Comparison of ENCODE assay signal across 25 mouse cellular contexts in genomic region chr11:17994151-17994550, GRCm38 (mm10). TPM values are rescaled to one million over a fixed set of nuclear protein-coding genes. Genes with fewer than 3 reads are reported as not detected.
DNase-seq lines count a peak whose midpoint lies in the region; ATAC-seq and TF ChIP-seq lines count a peak whose summit lies in the region.
"Had no signal": no experiment of that assay in that cellular context is flagged by ENCODE, and none has a peak within 500 bp of the region (broad histone marks: within the 10 kb centered on the region; RNA-seq: fewer than 3 reads in every experiment).

No protein-coding gene starts in this region.

- no peak overlapping the region for H3K27ac ChIP-seq in forebrain, embryonic 14.5 days (ENCODE audit: low read depth, low read length)
- no peak overlapping the region for H3K27ac ChIP-seq in forebrain, embryonic 12.5 days
- H3K27ac ChIP-seq in hindbrain, postnatal 0 days: no peak overlapping the region
- H3K27ac ChIP-seq in hindbrain, embryonic 12.5 days: no peak overlapping the region
- H3K27ac ChIP-seq: embryonic facial prominence, embryonic 10.5 days; embryonic facial prominence, embryonic 13.5 days; gastrocnemius, adult 2 months; hindbrain, embryonic 13.5 days had no signal

- ATAC-seq in forebrain, embryonic 14.5 days: peak; percentile 37; the same call in 1 of the 2 replicates
- ATAC-seq in forebrain, embryonic 12.5 days (ENCODE audit: low FRiP score): no peak
- ATAC-seq in hindbrain, postnatal 0 days: peak; percentile 29; the same call in 1 of the 2 replicates
- no peak for ATAC-seq in hindbrain, embryonic 12.5 days (ENCODE audit: low FRiP score)
- ATAC-seq: activated CD4-positive, CD25-positive, alpha-beta regulatory T cell, adult 4 months; hindbrain, embryonic 16.5 days; inflammation-experienced regulatory T-cells, adult 6 months; intestine, embryonic 16.5 days had no signal

- no peaks in the 10 kb centered on the region for H3K9me3 ChIP-seq in forebrain, embryonic 14.5 days (replicated peaks; ENCODE audit: control insufficient read depth, low read length)
- H3K9me3 ChIP-seq in forebrain, embryonic 12.5 days: no peaks in the 10 kb centered on the region
- no peaks in the 10 kb centered on the region for H3K9me3 ChIP-seq in hindbrain, postnatal 0 days (ENCODE audit: low read length)
- no peaks in the 10 kb centered on the region for H3K9me3 ChIP-seq in hindbrain, embryonic 12.5 days (replicated peaks)
- H3K9me3 ChIP-seq: embryonic facial prominence, embryonic 10.5 days; embryonic facial prominence, embryonic 13.5 days; hindbrain, embryonic 13.5 days had no signal

- H3K4me2 ChIP-seq in forebrain, embryonic 14.5 days (ENCODE audit: low read length): no peak overlapping the region
- H3K4me2 ChIP-seq in forebrain, embryonic 12.5 days: no peak overlapping the region
- H3K4me2 ChIP-seq in hindbrain, postnatal 0 days (ENCODE audit: low read depth, low read length): no peak overlapping the region
- no peak overlapping the region for H3K4me2 ChIP-seq in hindbrain, embryonic 12.5 days (replicated peaks)
- H3K4me2 ChIP-seq: embryonic facial prominence, embryonic 13.5 days; heart, embryonic 11.5 days; hindbrain, embryonic 13.5 days had no signal

- H3K4me1 ChIP-seq in forebrain, embryonic 14.5 days (ENCODE audit: control insufficient read depth, insufficient read depth, low read length): no peaks in the 10 kb centered on the region
- no peaks in the 10 kb centered on the region for H3K4me1 ChIP-seq in forebrain, embryonic 12.5 days
- no peaks in the 10 kb centered on the region for H3K4me1 ChIP-seq in hindbrain, postnatal 0 days (ENCODE audit: insufficient read depth, low read length)
- H3K4me1 ChIP-seq in hindbrain, embryonic 12.5 days: no peaks in the 10 kb centered on the region
- H3K4me1 ChIP-seq: embryonic facial prominence, embryonic 10.5 days; embryonic facial prominence, embryonic 13.5 days; hindbrain, embryonic 13.5 days had no signal

- WGBS in forebrain, embryonic 14.5 days: 77% methylated on average over 3 of the region's 3 CpGs
- WGBS in forebrain, embryonic 12.5 days: 89% methylated on average over 3 of the region's 3 CpGs
- 85% methylated on average over 3 of the region's 3 CpGs for WGBS in hindbrain, postnatal 0 days
- 88% methylated on average over 3 of the region's 3 CpGs for WGBS in hindbrain, embryonic 12.5 days

- no peaks in the 10 kb centered on the region for H3K36me3 ChIP-seq in forebrain, embryonic 14.5 days (ENCODE audit: control insufficient read depth, insufficient read depth, low read length)
- no peaks in the 10 kb centered on the region for H3K36me3 ChIP-seq in forebrain, embryonic 12.5 days (replicated peaks)
- no peaks in the 10 kb centered on the region for H3K36me3 ChIP-seq in hindbrain, postnatal 0 days (ENCODE audit: insufficient read depth, low read length)
- H3K36me3 ChIP-seq in hindbrain, embryonic 12.5 days: no peaks in the 10 kb centered on the region
- H3K36me3 ChIP-seq: embryonic facial prominence, embryonic 10.5 days; embryonic facial prominence, embryonic 13.5 days; hindbrain, embryonic 13.5 days had no signal

- no peak overlapping the region for H3K4me3 ChIP-seq in forebrain, embryonic 14.5 days (ENCODE audit: low read depth, low read length)
- no peak overlapping the region for H3K4me3 ChIP-seq in forebrain, embryonic 12.5 days (replicated peaks)
- no peak overlapping the region for H3K4me3 ChIP-seq in hindbrain, postnatal 0 days (ENCODE audit: low read length)
- no peak overlapping the region for H3K4me3 ChIP-seq in hindbrain, embryonic 12.5 days
- H3K4me3 ChIP-seq: embryonic facial prominence, embryonic 10.5 days; embryonic facial prominence, embryonic 13.5 days; erythroblast, embryonic 14.5 days; gastrocnemius, adult 2 months; hindbrain, embryonic 13.5 days had no signal

- no peaks in the 10 kb centered on the region for H3K27me3 ChIP-seq in forebrain, embryonic 14.5 days (replicated peaks; ENCODE audit: control insufficient read depth, insufficient read depth, low read length)
- H3K27me3 ChIP-seq in forebrain, embryonic 12.5 days: no peaks in the 10 kb centered on the region
- H3K27me3 ChIP-seq in hindbrain, postnatal 0 days (ENCODE audit: insufficient read depth, low read length): no peaks in the 10 kb centered on the region
- H3K27me3 ChIP-seq in hindbrain, embryonic 12.5 days: no peaks in the 10 kb centered on the region
- H3K27me3 ChIP-seq: embryonic facial prominence, embryonic 13.5 days; hindbrain, embryonic 13.5 days had no signal

- peak; percentile 58 to 66 for DNase-seq in cerebellum, postnatal 10 days
- DNase-seq in cerebellum, adult 11 months: no peak
- DNase-seq in forebrain, embryonic 14.5 days (ENCODE audit: low spot score): peak; percentile 18
- DNase-seq in hindbrain, postnatal 0 days (ENCODE audit: low spot score): no peak
- DNase-seq in layer of hippocampus, adult 11-12 months (ENCODE audit: low spot score): no peak
- DNase-seq: adrenal gland, adult 8-10 months; adrenal gland, postnatal 25 days; cerebellum, adult 11-12 months; cerebellum, adult 8-10 months; embryo, embryonic 11 days; gastrocnemius, adult 2 months; gastrocnemius, postnatal 14 days; heart, adult 11 months; kidney, adult 18-20 months had no signal

- no peak overlapping the region for H3K9ac ChIP-seq in forebrain, embryonic 14.5 days (ENCODE audit: low read length)
- H3K9ac ChIP-seq in forebrain, embryonic 12.5 days: no peak overlapping the region
- no peak overlapping the region for H3K9ac ChIP-seq in hindbrain, postnatal 0 days (replicated peaks; ENCODE audit: low read length)
- no peak overlapping the region for H3K9ac ChIP-seq in hindbrain, embryonic 12.5 days
- H3K9ac ChIP-seq: embryonic facial prominence, embryonic 13.5 days; hindbrain, embryonic 13.5 days had no signal

- no peak for TF ChIP-seq CTCF in hindbrain, postnatal 0 days (IDR thresholded peaks at IDR 0.05; ENCODE audit: low read depth)

RNA-seq across cellular contexts. Expression of gene Etaa1, which starts 40.5 kb away (rescaled TPM):
- 11.1 and 11.7 TPM in 2 replicates for polyA plus RNA-seq in forebrain, embryonic 14.5 days (2014; fragmentation: Nextera tagmentation; extraction: Ambion mirVana)
- polyA plus RNA-seq in forebrain, embryonic 12.5 days (2016; fragmentation: Nextera tagmentation; extraction: Ambion mirVana): 16.4 and 16.9 TPM in 2 replicates
- 4.7 and 5.9 TPM in 2 replicates for total RNA-seq in hindbrain, postnatal 0 days (2014; rRNA removed)
- polyA plus RNA-seq in hindbrain, postnatal 0 days (2015; fragmentation: Nextera tagmentation; extraction: Ambion mirVana): 6.7 and 7.2 TPM in 2 replicates
- polyA plus RNA-seq in hindbrain, embryonic 12.5 days (2016; fragmentation: Nextera tagmentation; extraction: Ambion mirVana): 13.0 and 15.0 TPM in 2 replicates

Comparison
In these comparisons a context has a peak if more than half of its experiments do, and no peak if none do; other contexts are left out.
1. DNase-seq: peak in cerebellum, postnatal 10 days (2 of 2) and forebrain, embryonic 14.5 days (single experiment); none in cerebellum, adult 11 months (single experiment), hindbrain, postnatal 0 days (single experiment) and layer of hippocampus, adult 11-12 months (single experiment).
2. ATAC-seq: peak in forebrain, embryonic 14.5 days (single experiment) and hindbrain, postnatal 0 days (single experiment); none in forebrain, embryonic 12.5 days (single experiment) and hindbrain, embryonic 12.5 days (single experiment).